Mouse (Mus musculus): Measurements from ENCODE around the gene Ednrb.

Ednrb gene

GRCm38 (mm10) chr14:103844011-103844549 lies at the start of gene Ednrb:
Gene Ednrb (minus strand): TSS chr14:103844402.
- DNase-seq: peak; percentile 82

- no peak for DNase-seq
Measured at GRCm38 (mm10) chr14:103892411-103892938, 48.3 kb upstream of the Ednrb start.

- DNase-seq: no peak
Measured at GRCm38 (mm10) chr14:103890761-103891160, 46.6 kb upstream of the Ednrb start.

- DNase-seq: no peak
Measured at GRCm38 (mm10) chr14:103884892-103885575, 40.8 kb upstream of the Ednrb start.

- DNase-seq: no peak
Measured at GRCm38 (mm10) chr14:103882943-103883342, 38.7 kb upstream of the Ednrb start.

- DNase-seq: no peak
Measured at GRCm38 (mm10) chr14:103877117-103877516, 32.9 kb upstream of the Ednrb start.

- DNase-seq: no peak
Measured at GRCm38 (mm10) chr14:103876598-103876997, 32.4 kb upstream of the Ednrb start.

- DNase-seq: no peak
Measured at GRCm38 (mm10) chr14:103866636-103867035, 22.4 kb upstream of the Ednrb start.

GRCm38 (mm10) chr14:103865226-103865625 lies 21.0 kb upstream of the Ednrb start:
- no peak for DNase-seq

GRCm38 (mm10) chr14:103850071-103850845 lies 6.1 kb upstream of the Ednrb start:
- no peak for DNase-seq

GRCm38 (mm10) chr14:103845716-103846115 lies 1.5 kb upstream of the Ednrb start:
- DNase-seq: no peak

GRCm38 (mm10) chr14:103844944-103845343 lies 742 bp upstream of the Ednrb start:
- DNase-seq: no peak

- DNase-seq: peak; percentile 70
Measured at GRCm38 (mm10) chr14:103843371-103844001, 716 bp downstream of the Ednrb start.

GRCm38 (mm10) chr14:103842896-103843295 lies 1.3 kb downstream of the Ednrb start:
- no peak for DNase-seq

- no peak for DNase-seq
Measured at GRCm38 (mm10) chr14:103840436-103840835, 3.8 kb downstream of the Ednrb start.

- no peak for DNase-seq
Measured at GRCm38 (mm10) chr14:103838887-103839286, 5.3 kb downstream of the Ednrb start.

- DNase-seq: no peak
Measured at GRCm38 (mm10) chr14:103834589-103834988, 9.6 kb downstream of the Ednrb start.

- DNase-seq: no peak
Measured at GRCm38 (mm10) chr14:103834147-103834546, 10.1 kb downstream of the Ednrb start.

GRCm38 (mm10) chr14:103832472-103832871 lies 11.7 kb downstream of the Ednrb start:
- no peak for DNase-seq

GRCm38 (mm10) chr14:103831007-103831406 lies 13.2 kb downstream of the Ednrb start:
- no peak for DNase-seq

GRCm38 (mm10) chr14:103826343-103826742 lies 17.9 kb downstream of the Ednrb start:
- DNase-seq: no peak

GRCm38 (mm10) chr14:103825934-103826333 lies 18.3 kb downstream of the Ednrb start:
- DNase-seq: no peak

- peak; percentile 40 for DNase-seq
Measured at GRCm38 (mm10) chr14:103823501-103823900, 20.7 kb downstream of the Ednrb start.

All from embryo, embryonic 11 days (tissue).